Mouse (Mus musculus): ENCODE results near the gene Kdm8.

The Kdm8 gene

DNA sequence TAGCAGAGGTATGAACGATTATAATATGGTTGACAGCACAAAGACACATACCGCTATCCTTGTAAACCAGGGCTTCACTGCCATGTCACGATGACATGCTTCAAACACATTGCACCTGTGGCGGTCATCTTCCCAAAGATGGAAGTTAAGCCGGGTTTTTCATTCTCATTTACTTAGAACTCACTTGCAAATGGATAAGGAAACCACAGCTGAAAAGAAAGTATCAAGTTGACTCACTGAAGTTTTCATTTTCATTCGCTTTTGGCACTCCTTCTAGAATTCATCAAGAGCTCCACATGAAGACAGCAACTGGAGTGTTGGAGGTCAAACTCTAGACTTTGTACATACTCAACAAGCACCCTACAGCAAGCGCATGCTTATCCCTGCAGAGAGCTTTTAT lies 56.4 kb downstream of the Kdm8 start:
- no peak for DNase-seq (ENCODE audit: low read depth, low spot score)

DNA sequence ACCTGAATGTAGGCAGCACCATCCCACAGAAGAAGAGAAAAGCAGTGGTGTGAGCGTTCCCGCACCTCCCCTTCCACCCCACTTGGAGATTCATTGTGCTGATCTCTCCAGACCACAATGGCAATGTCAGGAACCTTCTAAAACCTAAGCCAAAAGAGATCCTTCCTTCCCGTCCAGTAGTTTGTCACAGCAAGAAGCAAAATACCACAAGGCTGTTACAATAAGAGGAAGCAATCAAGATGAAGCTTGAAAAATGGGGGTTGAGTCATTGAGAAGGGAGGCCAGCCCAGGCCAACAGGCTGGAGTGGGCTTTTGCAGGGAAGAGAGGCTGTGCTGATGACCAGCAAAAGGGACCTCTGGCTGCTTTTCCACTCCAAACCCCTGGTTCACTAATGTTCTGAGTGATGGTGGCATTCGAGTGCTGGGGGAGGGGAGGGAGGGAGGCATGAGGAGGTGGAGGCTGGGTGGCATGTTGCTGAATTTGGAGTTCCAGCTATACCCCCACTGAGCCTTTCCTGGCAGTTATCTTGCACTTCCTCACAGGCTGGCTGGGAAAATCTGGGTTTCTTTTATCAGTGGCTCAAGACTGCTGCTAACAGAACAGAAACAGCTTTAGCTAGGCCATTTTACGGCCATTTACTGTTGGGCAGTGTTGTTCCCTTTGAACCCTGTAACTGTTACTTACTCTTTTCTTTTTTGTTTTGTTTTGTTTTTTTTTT lies 59.1 kb downstream of the Kdm8 start:
- no peak for DNase-seq (ENCODE audit: low read depth, low spot score)

DNA sequence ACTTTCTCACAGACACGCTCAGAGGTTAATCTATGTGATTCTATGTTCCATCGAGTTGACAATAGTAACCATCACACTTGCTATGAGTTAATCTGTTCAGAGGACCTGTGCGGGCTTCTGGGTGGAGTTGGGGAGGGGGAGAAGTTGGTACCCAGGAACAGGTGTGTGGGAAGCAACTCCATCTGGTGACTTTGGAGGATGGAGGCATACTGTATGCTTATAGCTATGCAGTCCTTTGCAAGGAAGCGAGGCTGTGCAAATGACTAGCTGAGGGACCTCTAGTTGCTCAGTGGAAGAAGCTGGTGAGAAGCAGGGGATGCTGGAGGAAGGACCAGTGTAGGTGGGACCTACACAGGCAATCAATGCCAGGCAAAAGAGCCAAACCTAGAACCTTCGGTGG lies 60.1 kb downstream of the Kdm8 start:
- no peak for DNase-seq (ENCODE audit: low read depth, low spot score)

DNA sequence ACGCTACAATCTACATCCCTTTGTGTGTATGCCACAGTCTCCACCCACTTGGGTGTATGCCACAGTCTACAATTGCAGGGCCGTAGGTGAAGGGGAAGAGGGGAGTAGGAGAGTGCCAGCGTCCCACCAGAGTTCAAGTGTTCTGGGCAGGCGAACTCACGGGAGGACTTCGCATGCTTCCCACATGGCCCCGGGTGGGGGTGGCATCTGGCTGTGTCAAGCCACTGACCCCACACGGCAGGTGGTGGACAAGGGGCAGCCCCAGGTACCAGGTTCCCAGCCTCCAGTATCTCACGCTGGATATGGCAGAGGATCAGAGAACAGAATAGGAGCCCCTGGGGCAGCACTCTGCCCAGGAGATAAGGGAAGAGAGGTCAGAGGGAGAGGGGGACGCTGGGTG lies 61.1 kb downstream of the Kdm8 start:
- DNase-seq (ENCODE audit: low read depth, low spot score) = no peak

DNA sequence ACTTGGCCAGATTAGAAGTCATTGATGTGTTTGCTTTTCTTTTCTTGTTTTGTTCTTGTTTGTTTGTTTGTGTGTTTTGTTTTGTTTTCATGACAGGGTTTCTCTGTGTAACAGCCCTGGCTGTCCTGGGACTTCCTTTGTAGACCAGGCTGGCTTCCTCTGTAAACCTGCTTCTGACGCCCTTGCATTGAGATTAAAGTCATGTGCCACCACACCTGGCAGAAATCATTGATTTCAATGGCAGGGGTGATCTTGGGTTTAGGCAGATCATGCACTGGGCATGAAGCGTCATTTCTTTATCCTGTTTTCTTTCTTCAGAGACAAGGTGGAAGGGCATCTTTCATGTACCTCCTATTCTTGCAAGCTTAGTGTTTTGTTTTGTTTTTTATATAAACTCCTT lies 62.8 kb downstream of the Kdm8 start:
- no peak for DNase-seq (ENCODE audit: low read depth, low spot score)

DNA sequence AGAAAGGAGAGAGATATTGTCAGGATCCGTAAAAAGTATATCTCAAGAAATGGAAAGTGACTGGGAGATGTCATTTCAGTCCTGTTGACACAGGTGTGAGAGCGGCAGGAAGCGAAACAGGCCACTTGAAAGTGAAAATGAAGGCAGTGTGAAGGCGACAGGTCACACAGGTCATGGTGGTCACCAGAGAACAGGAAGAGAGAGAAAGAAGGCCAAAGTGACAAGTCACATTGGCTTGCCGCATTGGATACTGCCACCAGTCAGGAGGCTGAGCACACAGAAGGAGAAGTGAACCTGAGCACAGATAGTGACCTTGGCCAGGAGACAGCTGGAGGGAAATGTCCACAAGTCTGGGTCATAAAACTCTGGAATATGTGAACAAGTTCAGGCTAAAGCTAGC lies 67.0 kb downstream of the Kdm8 start:
- peak; percentile 25 for DNase-seq (ENCODE audit: low read depth, low spot score)

DNA sequence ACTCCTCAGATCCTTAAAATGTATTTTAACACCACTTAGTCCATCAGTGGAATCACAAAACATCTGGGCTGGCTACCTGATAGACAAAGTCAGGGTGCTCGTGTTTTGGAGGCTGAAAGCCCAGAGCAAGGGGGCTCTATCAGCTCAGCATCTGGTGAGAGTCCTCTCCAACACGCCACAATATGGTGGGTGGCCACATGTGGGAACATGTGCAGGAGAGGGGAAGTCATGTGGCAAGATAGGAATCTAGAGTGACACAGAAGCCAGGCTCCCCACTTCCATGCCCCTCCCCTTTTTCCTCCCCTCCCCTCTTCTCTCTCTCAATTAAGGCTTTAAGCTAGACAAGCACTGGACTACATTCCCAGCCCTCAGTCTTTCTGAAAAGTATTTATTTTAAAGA lies 67.4 kb downstream of the Kdm8 start:
- no peak for DNase-seq (ENCODE audit: low read depth, low spot score)

Measured in A20 (cell line).